Mouse (Mus musculus) limb, embryonic 14.5 days (tissue): Measurements from ENCODE around the gene Tex10. TPM values are rescaled to one million over a fixed set of nuclear protein-coding genes. Genes with fewer than 3 reads are reported as not detected.

ENCODE experiments used
- ATAC-seq: fragments of 200-750 bp; cut with Nextera tagmentation; 2 replicates; pipeline ENCODE4 v1.8.0; 2017; ENCODE audit warnings: low read depth, moderate number of reproducible peaks, moderate TSS enrichment; ENCODE audit not compliant: low FRiP score
- DNase-seq: peaks from one replicate; pipeline ENCODE4 v3.0.0-alpha.2; 2015; ENCODE audit warnings: low spot score
- H3K27ac ChIP-seq: fragments of 300-500 bp; sonication (generic); replicated peaks from 2 replicates; pipeline ENCODE4 v1.5.1; 2014; ENCODE audit warnings: low read depth, mild to moderate bottlenecking, low read length, moderate library complexity, mixed read lengths
- H3K27me3 ChIP-seq: fragments of 300-500 bp; sonication (generic); 2 replicates; pipeline ENCODE4 v1.6.1; 2014; ENCODE audit warnings: low read length, mixed read lengths; ENCODE audit not compliant: control insufficient read depth, insufficient read depth
- H3K36me3 ChIP-seq: fragments of 300-500 bp; sonication (generic); 2 replicates; pipeline ENCODE4 v1.6.1; 2014; ENCODE audit warnings: mild to moderate bottlenecking, low read length, moderate library complexity, mixed read lengths; ENCODE audit not compliant: control insufficient read depth, insufficient read depth
- H3K4me1 ChIP-seq: fragments of 300-500 bp; sonication (generic); 2 replicates; pipeline ENCODE4 v1.6.1; 2014; ENCODE audit warnings: antibody characterized with exemption, low read length, mixed read lengths; ENCODE audit not compliant: control insufficient read depth, insufficient read depth
- H3K4me2 ChIP-seq: fragments of 300-500 bp; sonication (generic); replicated peaks from 2 replicates; pipeline ENCODE4 v1.6.1; 2014; ENCODE audit warnings: low read depth, mild to moderate bottlenecking, low read length, moderate library complexity; ENCODE audit not compliant: severe bottlenecking
- H3K4me3 ChIP-seq: fragments of 300-500 bp; sonication (generic); replicated peaks from 2 replicates; pipeline ENCODE4 v1.5.1; 2014; ENCODE audit warnings: low read length
- H3K9ac ChIP-seq: fragments of 300-500 bp; sonication (generic); 2 replicates; pipeline ENCODE4 v1.6.1; 2014; ENCODE audit warnings: mild to moderate bottlenecking, low read depth, low read length, moderate library complexity; ENCODE audit not compliant: severe bottlenecking
- H3K9me3 ChIP-seq: fragments of 300-500 bp; sonication (generic); 2 replicates; pipeline ENCODE4 v1.6.1; 2016; ENCODE audit warnings: low read length; ENCODE audit not compliant: control insufficient read depth
- POLR2A ChIP-seq: fragments of 200-500 bp; IDR thresholded peaks from 2 replicates; pipeline ENCODE4 v1.8.0; 2012; ENCODE audit warnings: inconsistent platforms, mild to moderate bottlenecking, moderate library complexity, borderline replicate concordance; ENCODE audit not compliant: insufficient read depth, insufficient read length; ENCODE audit errors: extremely low read depth
- WGBS: fragments of 180-500 bp; shearing (Covaris S2); extraction: QIAGEN DNeasy Blood & Tissue Kit; methylation state at CpG from one replicate; pipeline ENCODE4 v1.1.7; 2014; 5-methylcytosine and 5-hydroxymethylcytosine counted together
- polyA plus RNA-seq, 2 experiments: library from polyadenylated mRNA; depleted of rRNA in 1 of 2; stranded (reverse) in 1 of 2; unstranded in 1 of 2; fragments of >200 nt; fragmentation: Nextera tagmentation in 1 of 2; extraction: Ambion mirVana in 1 of 2; gene quantifications; 2 replicates each; pipeline versions ENCODE4 v1.2.1 to v1.2.3; 2012 to 2014

Gene Tex10
- polyA plus RNA-seq, 2 experiments, result 40.5 to 59.2 TPM

GRCm38 (mm10) chr4:48403066-48403640 is 70.1 kb downstream of the Tex10 start:
- Histone ChIP-seq H3K4me3 (no peak overlapping the region), H3K9ac (no peak overlapping the region), H3K4me2 (no peak overlapping the region), H3K9me3 (no peaks in the 10 kb centered on the region), H3K27ac (no peak overlapping the region), H3K27me3 (no peaks in the 10 kb centered on the region), H3K36me3 (no peaks in the 10 kb centered on the region), H3K4me1 (no peaks in the 10 kb centered on the region)
- DNase-seq, result no peak
- no peak for TF ChIP-seq POLR2A
- ATAC-seq, result no peak
- WGBS, result 77% methylated on average over 16 of the region's 16 CpGs

- WGBS, result 89% methylated on average over 3 of the region's 3 CpGs
- TF ChIP-seq POLR2A, result no peak
- no peak overlapping the region for H3K27ac ChIP-seq
Observed at GRCm38 (mm10) chr4:48396949-48397348, 76.3 kb downstream of the Tex10 start.

GRCm38 (mm10) chr4:48382506-48382905 is 90.8 kb downstream of the Tex10 start:
- TF ChIP-seq POLR2A, result no peak
- Histone ChIP-seq H3K27me3 (no peaks in the 10 kb centered on the region), H3K9ac (no peak overlapping the region), H3K4me2 (no peak overlapping the region), H3K4me1 (no peaks in the 10 kb centered on the region), H3K36me3 (no peaks in the 10 kb centered on the region), H3K27ac (no peak overlapping the region), H3K4me3 (no peak overlapping the region), H3K9me3 (no peaks in the 10 kb centered on the region)
- no peak for DNase-seq
- WGBS, result 84% methylated on average over 5 of the region's 5 CpGs
- no peak for ATAC-seq

More at GRCm38 (mm10) chr4:48396949-48397348, 76.3 kb downstream of the Tex10 start:
- no peak overlapping the region for H3K9ac ChIP-seq
- no peaks in the 10 kb centered on the region for H3K27me3 ChIP-seq
- no peaks in the 10 kb centered on the region for H3K4me1 ChIP-seq
- no peak overlapping the region for H3K4me2 ChIP-seq
- no peak for DNase-seq
- no peaks in the 10 kb centered on the region for H3K9me3 ChIP-seq
- peaks cover 11% of the 10 kb centered on the region for H3K36me3 ChIP-seq
- ATAC-seq, result no peak
- H3K4me3 ChIP-seq, result no peak overlapping the region

DNA sequence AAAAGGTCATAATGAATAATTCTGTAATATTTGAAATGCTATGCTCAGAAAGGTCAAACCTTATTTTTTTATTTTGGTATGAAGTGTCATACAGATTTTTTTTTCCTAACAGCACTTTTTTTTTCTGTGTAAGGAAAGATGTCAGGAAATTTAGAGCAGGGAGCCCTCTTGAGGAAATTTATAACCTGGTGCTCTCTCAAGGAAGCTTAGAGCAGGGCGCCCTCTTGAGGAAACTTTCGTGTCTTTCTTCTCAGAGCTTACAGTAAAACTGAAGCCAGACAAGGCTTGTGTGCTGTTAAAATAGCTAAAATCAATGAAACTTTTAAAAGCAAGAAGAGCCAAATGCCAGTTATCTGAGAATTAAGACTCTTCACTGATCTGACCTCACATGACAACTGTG is 92.3 kb downstream of the Tex10 start:
- 3% methylated on average over 2 of the region's 2 CpGs for WGBS
- ATAC-seq, result no peak
- TF ChIP-seq POLR2A, result no peak
- peak; percentile 92 for DNase-seq
- no peak overlapping the region for H3K27ac ChIP-seq
- no peaks in the 10 kb centered on the region for H3K9me3 ChIP-seq
- no peak overlapping the region for H3K4me3 ChIP-seq
- no peak overlapping the region for H3K9ac ChIP-seq
- H3K4me1 ChIP-seq, result no peaks in the 10 kb centered on the region
- H3K27me3 ChIP-seq, result no peaks in the 10 kb centered on the region
- no peak overlapping the region for H3K4me2 ChIP-seq
- no peaks in the 10 kb centered on the region for H3K36me3 ChIP-seq

Other genes with a start within 250 kb of the Tex10 start
- 36.1 and 44.9 TPM in 2 replicates for gene Erp44, start 193.9 kb downstream of the Tex10 start, polyA plus RNA-seq (2012; rRNA removed)
- 84.6 TPM in 2 replicates for gene Erp44, start 193.9 kb downstream of the Tex10 start, polyA plus RNA-seq (2014; fragmentation: Nextera tagmentation; extraction: Ambion mirVana)
- 6.9 and 7.8 TPM in 2 replicates for gene Invs, start 193.7 kb downstream of the Tex10 start, polyA plus RNA-seq (2012; rRNA removed)
- 6.5 and 8.5 TPM in 2 replicates for gene Invs, start 193.7 kb downstream of the Tex10 start, polyA plus RNA-seq (2014; fragmentation: Nextera tagmentation; extraction: Ambion mirVana)
- 24.7 and 35.6 TPM in 2 replicates for gene Msantd3, start 66.5 kb upstream of the Tex10 start, polyA plus RNA-seq (2012; rRNA removed)
- 25.4 and 26.2 TPM in 2 replicates for gene Msantd3, start 66.5 kb upstream of the Tex10 start, polyA plus RNA-seq (2014; fragmentation: Nextera tagmentation; extraction: Ambion mirVana)
- 65.3 and 71.7 TPM in 2 replicates for gene Tmeff1, start 111.7 kb upstream of the Tex10 start, polyA plus RNA-seq (2012; rRNA removed)
- gene Tmeff1, start 111.7 kb upstream of the Tex10 start, polyA plus RNA-seq (2014; fragmentation: Nextera tagmentation; extraction: Ambion mirVana), result 55.4 and 72.7 TPM in 2 replicates
- gene Cavin4, start 190.1 kb upstream of the Tex10 start, polyA plus RNA-seq (2012; rRNA removed), result 2.7 and 5.2 TPM in 2 replicates
- gene Cavin4, start 190.1 kb upstream of the Tex10 start, polyA plus RNA-seq (2014; fragmentation: Nextera tagmentation; extraction: Ambion mirVana), result 3.4 and 5.7 TPM in 2 replicates